Mouse (Mus musculus) midbrain, embryonic 16.5 days (tissue): Measurements from ENCODE around the gene 1500009L16Rik. TPM values are rescaled to one million over a fixed set of nuclear protein-coding genes. Genes with fewer than 3 reads are reported as not detected.

Experiments used
- polyA plus RNA-seq: library from polyadenylated mRNA; unstranded; fragments of >200 nt; fragmentation: Nextera tagmentation; extraction: Ambion mirVana; gene quantifications from 2 replicates; pipeline ENCODE4 v1.2.1, GENCODE M21; 2015

Gene 1500009L16Rik
- polyA plus RNA-seq, 1 experiment from 2014 or later: 102 TPM

Other genes with a start within 250 kb of the 1500009L16Rik start
- gene Aldh1l2, start 188.7 kb upstream of the 1500009L16Rik start, polyA plus RNA-seq: 17.2 and 17.5 TPM in 2 replicates
- 26.4 and 31.8 TPM in 2 replicates for gene Washc4, start 179.1 kb upstream of the 1500009L16Rik start, polyA plus RNA-seq
- gene Appl2, start 74.1 kb upstream of the 1500009L16Rik start, polyA plus RNA-seq: 56.1 and 58.3 TPM in 2 replicates